Mouse (Mus musculus) gastrocnemius, adult 2 months (tissue): Measurements from ENCODE around the gene Olfr459. TPM values are rescaled to one million over a fixed set of nuclear protein-coding genes. Genes with fewer than 3 reads are reported as not detected.

Experiments used
- DNase-seq: peaks from one replicate; pipeline ENCODE4 v3.0.0; 2022
- H3K27ac ChIP-seq: fragments of 200-600 bp; 2 replicates; pipeline ENCODE4 v1.8.1; 2022; ENCODE audit warnings: mild to moderate bottlenecking
- H3K4me3 ChIP-seq: fragments of 200-600 bp; 2 replicates; pipeline ENCODE4 v1.8.1; 2022; ENCODE audit warnings: mild to moderate bottlenecking, moderate library complexity
- CTCF ChIP-seq: fragments of 200-600 bp; IDR thresholded peaks from 2 replicates; pipeline ENCODE4 v1.8.1; 2022; ENCODE audit warnings: antibody characterized with exemption, mild to moderate bottlenecking, moderate library complexity
- intact Hi-C: fragments of 180-260 bp; cut with DNase I; formaldehyde crosslinking; loops from one replicate; pipeline ENCODE4 v1.15.1; 2025
- long read RNA-seq, 2 experiments: library from polyadenylated mRNA; stranded (forward); transcript quantifications; one replicate each; pipeline ENCODE4 v2.0.0; 2021
- total RNA-seq, 2 experiments: library from RNA; stranded (reverse); gene quantifications; 2 replicates each; pipeline ENCODE4 v1.2.3; 2021

Olfr459 gene
- total RNA-seq, result not detected
- long read RNA-seq, experiment 1, result 0 reads
- long read RNA-seq, experiment 2, result 0 reads

DNA sequence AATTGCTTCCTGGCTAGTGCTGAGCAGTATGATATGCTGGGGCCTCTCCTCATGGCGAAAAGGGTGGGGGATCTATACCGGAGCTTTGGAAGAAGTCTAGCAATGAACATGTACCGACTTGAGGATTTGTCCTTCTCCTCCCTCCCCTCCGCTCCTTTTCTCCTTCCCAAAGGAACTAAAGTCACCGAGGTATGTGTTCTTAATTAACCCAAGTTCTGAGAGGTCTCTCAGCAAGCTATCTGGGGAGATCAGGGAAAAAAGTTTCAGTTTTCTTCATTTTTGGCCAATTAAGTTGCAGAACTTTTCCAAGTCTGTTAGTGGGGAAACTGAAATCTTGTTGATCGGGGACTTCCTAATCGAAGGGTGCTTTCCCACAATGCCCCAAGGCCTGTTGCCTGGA, at the start of gene Olfr459:
Gene Olfr459 (minus strand): TSS at position 101 of the 400 bp plus-strand sequence.
- intact Hi-C loops, result no loop called here
- no peak for DNase-seq
- Histone ChIP-seq H3K27ac (no peak within 1 kb of the TSS), H3K4me3 (no peak within 1 kb of the TSS)
- no peak for TF ChIP-seq CTCF

GRCm38 (mm10) chr6:41824086-41824485, 49.1 kb upstream of the Olfr459 start:
- H3K4me3 ChIP-seq, result no peak overlapping the region
- DNase-seq, result no peak
- no peak overlapping the region for H3K27ac ChIP-seq
- intact Hi-C loops, result no loop called here
- TF ChIP-seq CTCF, result no peak

DNA sequence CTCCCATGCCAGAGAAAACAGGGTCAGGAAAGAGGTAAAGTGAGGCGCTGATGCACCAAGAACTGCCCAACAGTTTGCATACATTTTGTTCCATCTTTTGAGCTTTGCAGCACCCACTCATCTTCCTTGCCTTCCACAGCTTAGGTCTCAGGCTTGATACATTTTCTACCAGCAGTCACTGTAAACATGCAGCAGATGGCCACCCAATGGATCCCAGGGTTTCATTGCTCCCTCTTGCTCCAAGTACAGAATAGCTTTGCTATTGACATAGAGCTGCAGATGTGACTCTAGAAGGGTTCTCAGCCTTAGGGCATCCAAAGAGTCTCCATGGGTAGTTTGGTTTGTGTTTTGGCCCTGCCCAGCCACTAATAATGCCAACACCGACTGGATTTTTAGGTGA, 11.7 kb upstream of the Olfr459 start:
- H3K4me3 ChIP-seq, result no peak overlapping the region
- intact Hi-C loops, result no loop called here
- TF ChIP-seq CTCF, result no peak
- no peak for DNase-seq
- no peak overlapping the region for H3K27ac ChIP-seq

- intact Hi-C loops, result no loop called here
- TF ChIP-seq CTCF, result no peak
Observed at GRCm38 (mm10) chr6:41775721-41776120, 744 bp upstream of the Olfr459 start.

DNA sequence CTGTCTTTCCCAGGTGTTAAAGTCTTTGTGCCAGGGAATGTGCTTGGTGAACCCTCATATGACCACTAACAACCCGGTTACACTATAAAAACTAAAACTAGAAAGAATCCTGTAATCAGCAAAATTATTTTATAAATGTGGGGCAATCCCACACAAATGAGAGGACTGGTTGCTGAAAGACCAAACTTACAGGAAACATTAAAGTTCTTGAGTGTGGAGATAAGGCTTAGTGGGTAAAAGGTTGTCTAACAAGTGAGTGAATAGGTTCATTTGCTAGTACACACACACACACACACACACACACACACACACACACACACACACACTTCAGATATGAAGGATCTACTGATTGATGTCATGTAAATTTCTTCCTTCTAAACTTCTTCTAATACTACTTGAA, 5.1 kb downstream of the Olfr459 start:
- DNase-seq, result no peak
- intact Hi-C loops, result no loop called here

More at GRCm38 (mm10) chr6:41775721-41776120, 744 bp upstream of the Olfr459 start:
- Histone ChIP-seq H3K27ac (no peak overlapping the region), H3K4me3 (no peak overlapping the region)
- DNase-seq, result no peak

GRCm38 (mm10) chr6:41764306-41764705, 10.7 kb downstream of the Olfr459 start:
- no peak for DNase-seq
- no peak for TF ChIP-seq CTCF
- intact Hi-C loops, result loop anchor here (5.0 kb wide), 1 partner anchor 818 kb away; no protein-coding TSS in a partner anchor
- Histone ChIP-seq H3K4me3 (no peak overlapping the region), H3K27ac (no peak overlapping the region)

More for the DNA sequence above, 5.1 kb downstream of the Olfr459 start:
- Histone ChIP-seq H3K27ac (no peak overlapping the region), H3K4me3 (no peak overlapping the region)
- no peak for TF ChIP-seq CTCF

- TF ChIP-seq CTCF, result no peak
- intact Hi-C loops, result loop anchor here (5.0 kb wide), 1 partner anchor 820 kb away; no protein-coding TSS in a partner anchor
- DNase-seq, result no peak
- Histone ChIP-seq H3K4me3 (no peak overlapping the region), H3K27ac (no peak overlapping the region)
Observed at GRCm38 (mm10) chr6:41762370-41762757, 12.6 kb downstream of the Olfr459 start.

DNA sequence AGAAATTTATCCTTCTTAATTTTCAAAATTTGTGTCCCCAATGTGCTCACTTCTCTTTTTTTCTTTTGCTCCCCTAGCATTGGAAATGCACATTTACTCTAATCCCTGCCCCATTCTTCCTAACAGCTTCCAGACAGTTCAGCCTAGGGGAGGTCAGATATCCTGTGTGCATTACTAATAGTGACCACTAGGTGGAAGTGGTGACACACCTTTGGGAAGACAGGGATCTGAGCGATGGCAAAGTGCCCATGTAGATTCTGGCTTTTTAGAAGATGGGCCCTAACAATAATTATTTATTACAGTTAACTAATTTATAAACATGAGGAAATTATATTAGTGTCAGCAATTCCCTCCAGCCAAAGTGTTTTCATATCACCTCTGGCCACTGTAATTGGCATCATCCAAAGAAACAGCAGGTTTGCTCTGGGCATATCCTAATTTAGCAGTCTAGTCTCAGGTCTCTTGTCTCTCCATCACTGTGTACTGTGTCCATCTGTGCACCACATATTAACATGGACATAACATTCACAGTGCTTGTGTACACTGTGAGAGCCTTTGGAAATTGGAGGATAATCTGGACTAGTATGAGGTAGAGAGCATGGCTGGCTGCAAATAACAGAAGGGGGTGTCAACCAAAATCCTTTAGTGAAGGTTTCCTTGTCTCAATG, 13.1 kb downstream of the Olfr459 start:
- peak; percentile 84 for TF ChIP-seq CTCF
- Histone ChIP-seq H3K4me3 (no peak overlapping the region), H3K27ac (no peak overlapping the region)
- peak; percentile 33 for DNase-seq
- intact Hi-C loops, result loop anchor here (5.0 kb wide), 1 partner anchor 820 kb away; no protein-coding TSS in a partner anchor

GRCm38 (mm10) chr6:41759618-41760017, 15.4 kb downstream of the Olfr459 start:
- Histone ChIP-seq H3K4me3 (no peak overlapping the region), H3K27ac (no peak overlapping the region)
- TF ChIP-seq CTCF, result no peak
- intact Hi-C loops, result loop anchor here (5.0 kb wide), 1 partner anchor 823 kb away; no protein-coding TSS in a partner anchor
- no peak for DNase-seq

GRCm38 (mm10) chr6:41758421-41758820, 16.6 kb downstream of the Olfr459 start:
- DNase-seq, result no peak
- intact Hi-C loops, result no loop called here
- Histone ChIP-seq H3K4me3 (no peak overlapping the region), H3K27ac (no peak overlapping the region)
- no peak for TF ChIP-seq CTCF

- DNase-seq, result no peak
- H3K4me3 ChIP-seq, result no peak overlapping the region
- intact Hi-C loops, result no loop called here
- no peak overlapping the region for H3K27ac ChIP-seq
- TF ChIP-seq CTCF, result no peak
Observed at GRCm38 (mm10) chr6:41757199-41757598, 17.8 kb downstream of the Olfr459 start.

- TF ChIP-seq CTCF, result no peak
- Histone ChIP-seq H3K4me3 (no peak overlapping the region), H3K27ac (no peak overlapping the region)
- no peak for DNase-seq
- intact Hi-C loops, result no loop called here
Observed at GRCm38 (mm10) chr6:41754626-41755025, 20.4 kb downstream of the Olfr459 start.

DNA sequence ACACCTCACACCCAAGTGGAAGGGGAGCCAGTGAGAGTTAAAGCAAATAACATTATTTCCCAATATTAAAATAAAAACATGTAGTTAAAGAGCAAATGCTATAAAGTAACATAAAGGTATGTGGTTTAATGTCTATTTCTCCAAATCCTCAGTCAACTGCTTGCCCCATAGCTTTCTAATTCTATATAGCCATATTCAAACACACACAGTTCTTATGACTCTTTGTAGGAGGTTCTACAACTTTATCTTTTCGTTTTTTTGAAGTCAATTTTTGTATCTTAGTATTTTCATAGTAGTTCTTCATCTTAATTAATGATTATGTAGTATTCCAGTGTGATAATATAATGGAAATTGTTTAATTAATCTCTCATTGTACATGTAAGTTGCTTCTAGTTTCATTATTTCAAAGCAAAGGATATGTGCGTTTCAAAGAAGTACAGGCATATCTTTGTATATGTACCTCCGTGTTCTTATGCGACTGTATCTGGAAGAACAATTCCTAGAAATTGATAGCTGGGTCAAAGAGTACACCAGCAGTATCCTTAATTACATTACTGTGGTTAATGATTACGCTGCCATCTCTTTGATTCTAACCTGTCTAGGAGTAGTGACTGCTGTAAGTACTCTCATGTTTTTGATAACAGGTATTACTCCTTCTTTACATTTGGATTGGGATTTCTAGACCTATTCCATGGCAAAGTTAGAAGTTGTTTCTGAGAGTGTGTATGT, 30.1 kb downstream of the Olfr459 start:
- DNase-seq, result no peak
- no peak overlapping the region for H3K4me3 ChIP-seq
- intact Hi-C loops, result no loop called here
- TF ChIP-seq CTCF, result no peak
- H3K27ac ChIP-seq, result no peak overlapping the region
